Mouse (Mus musculus): Measurements from ENCODE around the gene Tnfaip8l1. TPM values are rescaled to one million over a fixed set of nuclear protein-coding genes. Genes with fewer than 3 reads are reported as not detected.
A peak's percentile ranks its signal among the peaks of the same experiment; 100 is the strongest.

Tnfaip8l1 gene
- polyA plus RNA-seq, 1 experiment from 2014 or later = 20.9 TPM

GRCm38 (mm10) chr17:56137839-56138613, 24.3 kb upstream of the Tnfaip8l1 start:
- DNase-seq (ENCODE audit: low spot score) = no peak

GRCm38 (mm10) chr17:56139355-56139754, 22.9 kb upstream of the Tnfaip8l1 start:
- DNase-seq (ENCODE audit: low spot score) = no peak

GRCm38 (mm10) chr17:56139858-56140595, 22.2 kb upstream of the Tnfaip8l1 start, which contains the start of gene Sema6b:
TSS of gene Sema6b (minus strand) at chr17:56140343.
- DNase-seq (ENCODE audit: low spot score) = peak; percentile 78

GRCm38 (mm10) chr17:56141702-56142605, 20.3 kb upstream of the Tnfaip8l1 start:
- DNase-seq (ENCODE audit: low spot score) = peak; percentile 67

GRCm38 (mm10) chr17:56144546-56144945, 17.7 kb upstream of the Tnfaip8l1 start:
- DNase-seq (ENCODE audit: low spot score) = no peak

- peak; percentile 55 for DNase-seq (ENCODE audit: low spot score)
Measured at GRCm38 (mm10) chr17:56146131-56146530, 16.1 kb upstream of the Tnfaip8l1 start.

GRCm38 (mm10) chr17:56147420-56147819, 14.9 kb upstream of the Tnfaip8l1 start:
- no peak for DNase-seq (ENCODE audit: low spot score)

GRCm38 (mm10) chr17:56148280-56148679, 14.0 kb upstream of the Tnfaip8l1 start:
- DNase-seq (ENCODE audit: low spot score) = peak; percentile 63

- DNase-seq (ENCODE audit: low spot score) = no peak
Measured at GRCm38 (mm10) chr17:56148790-56149618, 13.3 kb upstream of the Tnfaip8l1 start.

- no peak for DNase-seq (ENCODE audit: low spot score)
Measured at GRCm38 (mm10) chr17:56149897-56150296, 12.4 kb upstream of the Tnfaip8l1 start.

GRCm38 (mm10) chr17:56153643-56154042, 8.6 kb upstream of the Tnfaip8l1 start:
- DNase-seq (ENCODE audit: low spot score) = no peak

- DNase-seq (ENCODE audit: low spot score) = peak; percentile 62
Measured at GRCm38 (mm10) chr17:56159729-56160128, 2.5 kb upstream of the Tnfaip8l1 start.

- DNase-seq (ENCODE audit: low spot score) = peak; percentile 84
Measured at GRCm38 (mm10) chr17:56163523-56164102, 1.3 kb downstream of the Tnfaip8l1 start.

- no peak for DNase-seq (ENCODE audit: low spot score)
Measured at GRCm38 (mm10) chr17:56164510-56164909, 2.2 kb downstream of the Tnfaip8l1 start.

GRCm38 (mm10) chr17:56165671-56166070, 3.4 kb downstream of the Tnfaip8l1 start:
- no peak for DNase-seq (ENCODE audit: low spot score)

GRCm38 (mm10) chr17:56169830-56170229, 7.6 kb downstream of the Tnfaip8l1 start:
- DNase-seq (ENCODE audit: low spot score) = no peak

GRCm38 (mm10) chr17:56170636-56171035, 8.4 kb downstream of the Tnfaip8l1 start:
- DNase-seq (ENCODE audit: low spot score) = no peak

- no peak for DNase-seq (ENCODE audit: low spot score)
Measured at GRCm38 (mm10) chr17:56171456-56171855, 9.2 kb downstream of the Tnfaip8l1 start.

- DNase-seq (ENCODE audit: low spot score) = no peak
Measured at GRCm38 (mm10) chr17:56171881-56172280, 9.6 kb downstream of the Tnfaip8l1 start.

GRCm38 (mm10) chr17:56173401-56174046, 11.2 kb downstream of the Tnfaip8l1 start:
- no peak for DNase-seq (ENCODE audit: low spot score)
